In the genomic region with DNA sequence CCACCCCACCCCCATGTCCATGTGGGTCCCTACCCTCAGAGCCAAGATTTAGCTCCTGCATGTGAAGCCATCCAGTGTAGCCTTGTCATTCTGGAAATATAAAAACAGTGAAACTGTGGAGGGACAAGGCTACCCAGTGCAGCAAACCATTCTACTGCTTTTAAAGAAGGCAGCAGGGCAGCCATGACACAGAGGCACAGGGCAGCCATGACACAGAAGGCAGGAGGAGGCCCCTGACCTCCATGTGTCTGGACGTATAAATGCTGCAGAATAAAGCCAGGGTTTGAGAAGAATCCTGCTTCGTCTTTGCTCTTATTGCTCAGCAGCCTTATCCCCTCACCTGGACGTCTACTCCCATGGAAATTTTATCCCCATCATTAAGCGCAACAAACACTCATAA, we compare ENCODE assay signal across 47 mouse cellular contexts. TPM values are rescaled to one million over a fixed set of nuclear protein-coding genes. Genes with fewer than 3 reads are reported as not detected.
"Had no signal": no experiment of that assay in that cellular context is flagged by ENCODE, and none has a peak within 500 bp of the region (broad histone marks: within the 10 kb centered on the region; RNA-seq: fewer than 3 reads in every experiment).

No protein-coding gene starts in this region.

- ATAC-seq: hindbrain, embryonic 16.5 days; hindbrain, postnatal 0 days; inflammation-experienced regulatory T-cells, adult 6 months; intestine, embryonic 15.5 days; intestine, embryonic 16.5 days; intestine, postnatal 0 days had no signal

- H3K27me3 ChIP-seq: heart, embryonic 15.5 days; hindbrain, embryonic 12.5 days; hindbrain, embryonic 13.5 days; hindbrain, embryonic 15.5 days; intestine, embryonic 15.5 days; kidney, embryonic 15.5 days had no signal

- H3K4me2 ChIP-seq: heart, embryonic 11.5 days; heart, embryonic 13.5 days; heart, embryonic 15.5 days; hindbrain, embryonic 12.5 days; hindbrain, embryonic 13.5 days; hindbrain, embryonic 14.5 days; hindbrain, embryonic 15.5 days; intestine, embryonic 15.5 days; kidney, embryonic 15.5 days had no signal

- H3K4me3 ChIP-seq: heart, embryonic 13.5 days; heart, embryonic 15.5 days; hindbrain, embryonic 10.5 days; hindbrain, embryonic 12.5 days; hindbrain, embryonic 13.5 days; hindbrain, embryonic 15.5 days; intestine, embryonic 15.5 days; kidney, embryonic 15.5 days; layer of hippocampus, adult 2 months; left cerebral cortex, adult 2 months had no signal

- DNase-seq: heart, postnatal 10 days; heart, postnatal 14 days; heart, postnatal 36 days; heart, postnatal 4 days; kidney, adult 11 months; kidney, adult 18-20 months; kidney, adult 2 months; kidney, adult 8-10 months; kidney, adult 9 months; kidney, postnatal 10 days; kidney, postnatal 14 days; kidney, postnatal 25 days; kidney, postnatal 36 days; kidney, postnatal 4 days; layer of hippocampus, adult 9-11 months; layer of hippocampus, postnatal 36 days had no signal

- H3K4me1 ChIP-seq: heart, embryonic 13.5 days; heart, embryonic 15.5 days; hindbrain, embryonic 10.5 days; hindbrain, embryonic 12.5 days; hindbrain, embryonic 13.5 days; hindbrain, embryonic 15.5 days; intestine, embryonic 15.5 days; kidney, embryonic 15.5 days had no signal

- H3K9ac ChIP-seq: heart, embryonic 13.5 days; heart, embryonic 15.5 days; hindbrain, embryonic 12.5 days; hindbrain, embryonic 13.5 days; hindbrain, embryonic 14.5 days; hindbrain, embryonic 15.5 days; intestine, embryonic 15.5 days; kidney, embryonic 15.5 days had no signal

- H3K9me3 ChIP-seq: heart, embryonic 13.5 days; heart, embryonic 15.5 days; hindbrain, embryonic 10.5 days; hindbrain, embryonic 12.5 days; hindbrain, embryonic 13.5 days; hindbrain, embryonic 15.5 days; intestine, embryonic 15.5 days; kidney, embryonic 15.5 days had no signal

- H3K27ac ChIP-seq: heart, embryonic 13.5 days; heart, embryonic 15.5 days; hindbrain, embryonic 10.5 days; hindbrain, embryonic 12.5 days; hindbrain, embryonic 13.5 days; hindbrain, embryonic 14.5 days; hindbrain, embryonic 15.5 days; hindbrain, postnatal 0 days; intestine, embryonic 15.5 days; kidney, embryonic 15.5 days; kidney, postnatal 0 days; layer of hippocampus, adult 2 months; left cerebral cortex, adult 2 months had no signal

- H3K36me3 ChIP-seq: heart, embryonic 13.5 days; heart, embryonic 15.5 days; hindbrain, embryonic 10.5 days; hindbrain, embryonic 12.5 days; hindbrain, embryonic 13.5 days; hindbrain, embryonic 15.5 days; intestine, embryonic 15.5 days; kidney, embryonic 15.5 days had no signal

RNA-seq across cellular contexts. Expression of a gene that starts 3.3 kb away (rescaled TPM):
- total RNA-seq: heart, adult 8-10 months; heart, postnatal 10 days; heart, postnatal 14 days; heart, postnatal 36 days; hematopoietic stem cell, adult 5-6 weeks; hindbrain, postnatal 0 days; layer of hippocampus, adult 18-20 months; layer of hippocampus, adult 2 months; layer of hippocampus, adult 8-10 months; layer of hippocampus, postnatal 10 days; layer of hippocampus, postnatal 14 days; layer of hippocampus, postnatal 25 days; layer of hippocampus, postnatal 36 days had no signal
- polyA plus RNA-seq: heart, embryonic 13.5 days; heart, embryonic 14.5 days; heart, embryonic 16.5 days; inflammation-experienced regulatory T-cells, adult 6 months; intestine, embryonic 14.5 days; intestine, embryonic 15.5 days; intestine, embryonic 16.5 days; intestine, postnatal 0 days; kidney, embryonic 14.5 days; large intestine, adult 2 months had no signal

RNA-seq across cellular contexts. Expression of a gene that starts 34.0 kb away (rescaled TPM):
- total RNA-seq: hematopoietic stem cell, adult 5-6 weeks had no signal
- polyA plus RNA-seq: heart, embryonic 11.5 days; intestine, embryonic 14.5 days; intestine, embryonic 16.5 days; kidney, adult 2 months; large intestine, adult 2 months had no signal

RNA-seq across cellular contexts. Expression of a gene that starts 51.7 kb away (rescaled TPM):
- total RNA-seq: heart, adult 8-10 months; hematopoietic stem cell, adult 5-6 weeks; layer of hippocampus, adult 18-20 months; layer of hippocampus, adult 2 months; layer of hippocampus, postnatal 25 days; layer of hippocampus, postnatal 36 days; left cerebral cortex, adult 18-20 months had no signal
